Mouse (Mus musculus): ENCODE data around the gene Ccnt1. TPM values are rescaled to one million over a fixed set of nuclear protein-coding genes. Genes with fewer than 3 reads are reported as not detected.

The Ccnt1 gene
- polyA plus RNA-seq, 1 experiment from 2014 or later, result 20.8 TPM

GRCm38 (mm10) chr15:98602921-98603458 lies 32.3 kb upstream of the Ccnt1 start:
- WGBS, result 25% methylated on average over 4 of the region's 4 CpGs
- TF ChIP-seq CTCF (IDR thresholded peaks at IDR 0.05; ENCODE audit: low read depth) (no peak), EP300 (optimal IDR thresholded peaks at IDR 0.05) (no peak)
- ATAC-seq (ENCODE audit: low FRiP score, low TSS enrichment) (peak; percentile 14; the same call in 1 of the 2 replicates), DNase-seq (ENCODE audit: low spot score) (peak; percentile 75)
- Histone ChIP-seq H3K4me2 (replicated peaks; ENCODE audit: low read depth) (peak overlapping the region; percentile 76), H3K4me3 (ENCODE audit: low read depth, low read length) (peak overlapping the region; percentile 42), H3K9ac (ENCODE audit: low read length) (peak overlapping the region; percentile 69), H3K27ac (replicated peaks) (peak overlapping the region; percentile 93), H3K27me3 (ENCODE audit: control insufficient read depth, insufficient read depth, low read length) (no peaks in the 10 kb centered on the region), H3K36me3 (ENCODE audit: control insufficient read depth, insufficient read depth, low read length) (peaks cover 12% of the 10 kb centered on the region), H3K4me1 (replicated peaks; ENCODE audit: control insufficient read depth, insufficient read depth) (no peaks in the 10 kb centered on the region; the same call in 1 of the 2 replicates), H3K9me3 (ENCODE audit: control insufficient read depth, low read length) (no peaks in the 10 kb centered on the region)

DNA sequence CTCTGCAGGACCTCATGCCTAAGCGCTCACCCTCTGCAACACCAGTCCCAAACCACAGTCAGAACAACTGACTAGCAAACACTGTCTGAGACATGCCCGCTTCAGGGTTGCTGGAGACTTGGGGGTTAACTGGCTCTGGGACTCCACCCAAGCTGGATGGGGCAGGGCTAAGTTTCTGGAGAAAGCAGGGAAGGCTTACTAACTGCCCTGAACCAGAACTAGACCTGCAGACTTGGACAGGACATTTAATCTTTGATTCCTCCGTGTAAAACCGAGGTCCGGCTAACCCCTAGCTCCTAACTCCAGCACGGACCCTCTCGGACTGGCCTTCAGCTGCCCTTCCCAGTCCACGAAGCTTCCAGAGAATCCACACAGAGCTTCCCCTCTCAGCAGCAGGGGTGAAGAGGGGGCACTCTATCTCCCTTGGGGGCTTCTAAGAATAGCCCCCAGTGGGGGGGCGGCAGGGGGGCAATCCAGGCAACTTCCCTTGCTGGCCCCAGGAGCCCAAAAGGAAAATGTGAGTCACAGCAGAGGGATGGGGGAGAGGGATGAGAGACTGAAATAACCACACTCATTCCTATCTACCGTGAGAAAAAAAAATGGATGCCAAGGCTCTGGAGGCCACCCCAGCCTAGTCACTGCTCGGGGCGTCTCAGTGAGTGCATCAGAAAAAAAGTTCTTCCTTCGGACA lies 31.6 kb upstream of the Ccnt1 start:
- peaks cover 14% of the 10 kb centered on the region for H3K36me3 ChIP-seq (ENCODE audit: control insufficient read depth, insufficient read depth, low read length)
- 23% methylated on average over 13 of the region's 13 CpGs for WGBS
- peak overlapping the region; percentile 69 for H3K9ac ChIP-seq (ENCODE audit: low read length)
- H3K4me3 ChIP-seq (ENCODE audit: low read depth, low read length), result peak overlapping the region; percentile 42
- no peaks in the 10 kb centered on the region; the same call in 1 of the 2 replicates for H3K4me1 ChIP-seq (replicated peaks; ENCODE audit: control insufficient read depth, insufficient read depth)
- no peaks in the 10 kb centered on the region for H3K9me3 ChIP-seq (ENCODE audit: control insufficient read depth, low read length)
- DNase-seq (ENCODE audit: low spot score) (peak; percentile 81), ATAC-seq (ENCODE audit: low FRiP score, low TSS enrichment) (peak; percentile 78)
- H3K27ac ChIP-seq (replicated peaks), result peak overlapping the region; percentile 93
- H3K27me3 ChIP-seq (ENCODE audit: control insufficient read depth, insufficient read depth, low read length), result no peaks in the 10 kb centered on the region
- peak overlapping the region; percentile 76 for H3K4me2 ChIP-seq (replicated peaks; ENCODE audit: low read depth)
- no peak for TF ChIP-seq EP300 (optimal IDR thresholded peaks at IDR 0.05)

GRCm38 (mm10) chr15:98601832-98602190 lies 31.1 kb upstream of the Ccnt1 start:
- Histone ChIP-seq H3K9me3 (ENCODE audit: control insufficient read depth, low read length) (no peaks in the 10 kb centered on the region), H3K36me3 (ENCODE audit: control insufficient read depth, insufficient read depth, low read length) (peaks cover 19% of the 10 kb centered on the region), H3K4me1 (replicated peaks; ENCODE audit: control insufficient read depth, insufficient read depth) (no peaks in the 10 kb centered on the region; the same call in 1 of the 2 replicates), H3K4me3 (ENCODE audit: low read depth, low read length) (peak overlapping the region; percentile 42), H3K27ac (replicated peaks) (peak overlapping the region; percentile 93; the same call in 1 of the 2 replicates), H3K27me3 (ENCODE audit: control insufficient read depth, insufficient read depth, low read length) (no peaks in the 10 kb centered on the region), H3K9ac (ENCODE audit: low read length) (peak overlapping the region; percentile 69; the same call in 1 of the 2 replicates), H3K4me2 (replicated peaks; ENCODE audit: low read depth) (peak overlapping the region; percentile 76)
- TF ChIP-seq CTCF (IDR thresholded peaks at IDR 0.05; ENCODE audit: low read depth) (no peak), EP300 (optimal IDR thresholded peaks at IDR 0.05) (no peak)
- ATAC-seq (ENCODE audit: low FRiP score, low TSS enrichment), result no peak
- WGBS, result 57% methylated on average over 7 of the region's 7 CpGs
- DNase-seq (ENCODE audit: low spot score), result peak; percentile 18

DNA sequence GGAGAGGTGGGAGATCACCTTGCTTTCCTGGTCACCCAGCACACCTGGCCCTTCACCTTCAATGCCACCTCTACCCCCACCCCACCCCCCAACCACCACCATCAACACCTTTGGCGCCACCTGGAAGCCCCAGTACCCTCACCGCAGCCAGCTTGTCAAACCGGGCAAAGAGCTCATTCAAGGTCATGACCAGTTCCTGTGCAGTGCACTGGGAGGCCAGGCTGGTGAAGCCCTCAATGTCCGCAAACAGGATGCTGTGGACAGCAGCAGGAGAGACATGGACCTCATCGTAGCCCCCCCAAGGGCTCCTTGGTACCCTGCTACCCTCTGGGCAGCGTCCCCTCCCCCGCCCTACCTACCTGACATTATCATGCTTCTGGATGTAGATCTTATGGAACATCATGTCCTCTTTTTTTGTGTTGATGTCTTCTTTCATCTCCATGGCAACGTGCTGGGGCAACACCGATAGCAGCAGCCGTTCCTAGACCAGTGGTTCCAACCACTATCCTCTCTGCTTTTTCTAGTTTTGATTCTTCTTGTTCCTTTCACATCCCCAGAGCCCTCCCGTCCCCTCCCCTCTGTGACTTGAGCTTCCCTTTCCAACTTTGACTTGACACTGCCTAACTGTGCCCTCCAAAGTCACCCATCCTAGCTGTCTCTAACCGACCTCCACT lies 29.4 kb upstream of the Ccnt1 start:
- Histone ChIP-seq H3K4me1 (replicated peaks; ENCODE audit: control insufficient read depth, insufficient read depth) (no peaks in the 10 kb centered on the region; the same call in 1 of the 2 replicates), H3K36me3 (ENCODE audit: control insufficient read depth, insufficient read depth, low read length) (peaks cover 31% of the 10 kb centered on the region), H3K4me2 (replicated peaks; ENCODE audit: low read depth) (no peak overlapping the region), H3K4me3 (ENCODE audit: low read depth, low read length) (no peak overlapping the region), H3K27me3 (ENCODE audit: control insufficient read depth, insufficient read depth, low read length) (no peaks in the 10 kb centered on the region), H3K9ac (ENCODE audit: low read length) (no peak overlapping the region), H3K9me3 (ENCODE audit: control insufficient read depth, low read length) (no peaks in the 10 kb centered on the region), H3K27ac (replicated peaks) (no peak overlapping the region)
- DNase-seq (ENCODE audit: low spot score), result no peak
- TF ChIP-seq CTCF (IDR thresholded peaks at IDR 0.05; ENCODE audit: low read depth), result no peak
- no peak for TF ChIP-seq EP300 (optimal IDR thresholded peaks at IDR 0.05)
- WGBS, result 85% methylated on average over 12 of the region's 12 CpGs
- ATAC-seq (ENCODE audit: low FRiP score, low TSS enrichment), result no peak

GRCm38 (mm10) chr15:98596609-98597008 lies 25.9 kb upstream of the Ccnt1 start:
- peaks cover 47% of the 10 kb centered on the region for H3K36me3 ChIP-seq (ENCODE audit: control insufficient read depth, insufficient read depth, low read length)
- no peaks in the 10 kb centered on the region for H3K9me3 ChIP-seq (ENCODE audit: control insufficient read depth, low read length)
- no peak overlapping the region for H3K4me2 ChIP-seq (replicated peaks; ENCODE audit: low read depth)
- no peak overlapping the region for H3K4me3 ChIP-seq (ENCODE audit: low read depth, low read length)
- H3K27ac ChIP-seq (replicated peaks), result no peak overlapping the region
- 88% methylated on average over 14 of the region's 14 CpGs for WGBS
- no peaks in the 10 kb centered on the region for H3K4me1 ChIP-seq (replicated peaks; ENCODE audit: control insufficient read depth, insufficient read depth)
- TF ChIP-seq CTCF (IDR thresholded peaks at IDR 0.05; ENCODE audit: low read depth), result no peak
- no peak for TF ChIP-seq EP300 (optimal IDR thresholded peaks at IDR 0.05)
- no peaks in the 10 kb centered on the region for H3K27me3 ChIP-seq (ENCODE audit: control insufficient read depth, insufficient read depth, low read length)
- H3K9ac ChIP-seq (ENCODE audit: low read length), result no peak overlapping the region
- ATAC-seq (ENCODE audit: low FRiP score, low TSS enrichment) (no peak), DNase-seq (ENCODE audit: low spot score) (no peak)
